Mouse (Mus musculus) intestine, embryonic 15.5 days (tissue): ENCODE measurements around the gene Clba1. TPM values are rescaled to one million over a fixed set of nuclear protein-coding genes. Genes with fewer than 3 reads are reported as not detected.
A peak's percentile ranks its signal among the peaks of the same experiment; 100 is the strongest.
"Not testable (repeated sequence)": the region's sequence is repeated elsewhere in the genome, so short reads cannot be mapped to it uniquely, and the experiment has no call there.

Source experiments
- ATAC-seq: fragments of 200-750 bp; cut with Nextera tagmentation; 2 replicates; pipeline ENCODE4 v1.8.0; 2017; ENCODE audit warnings: moderate TSS enrichment, moderate library complexity
- H3K27ac ChIP-seq: fragments of 300-500 bp; sonication (generic); 2 replicates; pipeline ENCODE4 v1.5.1; 2015; ENCODE audit warnings: mild to moderate bottlenecking, inconsistent platforms
- H3K27me3 ChIP-seq: fragments of 300-500 bp; sonication (generic); replicated peaks from 2 replicates; pipeline ENCODE4 v1.6.1; 2015; ENCODE audit warnings: inconsistent platforms
- H3K36me3 ChIP-seq: fragments of 300-500 bp; sonication (generic); 2 replicates; pipeline ENCODE4 v1.6.1; 2015; ENCODE audit warnings: inconsistent platforms
- H3K4me1 ChIP-seq: fragments of 300-500 bp; sonication (generic); replicated peaks from 2 replicates; pipeline ENCODE4 v1.6.1; 2015; ENCODE audit warnings: inconsistent platforms
- H3K4me2 ChIP-seq: fragments of 300-500 bp; sonication (generic); replicated peaks from 2 replicates; pipeline ENCODE4 v1.6.1; 2015; ENCODE audit warnings: mild to moderate bottlenecking, inconsistent platforms
- H3K4me3 ChIP-seq: fragments of 300-500 bp; sonication (generic); replicated peaks from 2 replicates; pipeline ENCODE4 v1.5.1; 2015; ENCODE audit warnings: inconsistent platforms
- H3K9ac ChIP-seq: fragments of 300-500 bp; sonication (generic); 2 replicates; pipeline ENCODE4 v1.6.1; 2015; ENCODE audit warnings: inconsistent platforms
- H3K9me3 ChIP-seq: fragments of 300-500 bp; sonication (generic); 2 replicates; pipeline ENCODE4 v1.6.1; 2016; ENCODE audit warnings: inconsistent platforms
- WGBS: fragments of 180-500 bp; shearing (Covaris S2); methylation state at CpG from one replicate; pipeline ENCODE4 v1.1.7; 2015; 5-methylcytosine and 5-hydroxymethylcytosine counted together
- polyA plus RNA-seq: library from polyadenylated mRNA; unstranded; fragments of >200 nt; fragmentation: Nextera tagmentation; extraction: Ambion mirVana; gene quantifications from 2 replicates; pipeline ENCODE4 v1.2.1, GENCODE M21; 2015

Clba1 gene
- polyA plus RNA-seq, 1 experiment from 2014 or later = 4.6 TPM

DNA sequence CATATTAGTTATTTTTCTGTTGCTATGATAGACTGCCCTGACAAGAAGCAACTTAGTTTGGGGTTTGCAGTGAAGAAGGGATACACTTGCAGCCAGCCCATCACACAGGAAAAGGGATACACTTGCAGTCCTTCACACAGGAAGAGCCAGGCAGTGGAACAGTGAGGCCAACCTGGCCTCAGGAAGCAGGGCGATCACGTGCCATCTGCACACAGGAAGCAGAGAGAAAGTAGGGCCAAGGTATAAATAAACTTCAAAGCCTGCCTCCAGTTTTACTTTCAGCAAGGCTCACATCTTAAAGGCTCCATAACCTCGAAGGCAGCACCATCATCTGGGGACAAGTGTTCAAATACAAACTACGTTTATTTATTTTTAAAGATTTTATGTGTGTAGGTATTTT lies 14.5 kb downstream of the Clba1 start:
- Histone ChIP-seq H3K36me3 (peaks cover 39% of the 10 kb centered on the region), H3K4me3 (no peak overlapping the region), H3K9me3 (no peaks in the 10 kb centered on the region), H3K27me3 (no peaks in the 10 kb centered on the region), H3K4me1 (peaks cover 57% of the 10 kb centered on the region), H3K27ac (peak overlapping the region; percentile 15; the same call in 1 of the 2 replicates), H3K9ac (no peak overlapping the region), H3K4me2 (no peak overlapping the region)
- no peak for ATAC-seq
- WGBS = 63% methylated on average over 4 of the region's 4 CpGs

DNA sequence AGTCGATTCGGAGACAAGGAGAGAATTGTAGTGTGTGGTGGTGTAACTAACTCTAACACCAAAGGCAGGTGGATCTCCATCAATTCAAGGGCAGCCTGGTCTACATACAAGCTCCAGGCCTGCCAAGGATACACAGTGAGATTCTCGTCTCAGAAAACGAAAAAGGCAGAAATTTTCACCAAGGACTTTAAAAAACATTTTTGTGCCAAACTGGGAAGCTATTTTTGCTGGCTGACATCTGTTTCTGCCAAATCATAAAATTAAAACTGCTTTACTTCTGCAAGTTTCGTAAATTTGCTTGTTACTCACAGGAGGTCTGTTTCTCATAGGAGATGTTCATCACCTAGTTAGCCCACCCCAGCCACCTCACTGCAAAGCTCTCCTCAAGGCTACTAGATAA lies 17.2 kb downstream of the Clba1 start:
- no peak overlapping the region for H3K9ac ChIP-seq
- no peak for ATAC-seq

DNA sequence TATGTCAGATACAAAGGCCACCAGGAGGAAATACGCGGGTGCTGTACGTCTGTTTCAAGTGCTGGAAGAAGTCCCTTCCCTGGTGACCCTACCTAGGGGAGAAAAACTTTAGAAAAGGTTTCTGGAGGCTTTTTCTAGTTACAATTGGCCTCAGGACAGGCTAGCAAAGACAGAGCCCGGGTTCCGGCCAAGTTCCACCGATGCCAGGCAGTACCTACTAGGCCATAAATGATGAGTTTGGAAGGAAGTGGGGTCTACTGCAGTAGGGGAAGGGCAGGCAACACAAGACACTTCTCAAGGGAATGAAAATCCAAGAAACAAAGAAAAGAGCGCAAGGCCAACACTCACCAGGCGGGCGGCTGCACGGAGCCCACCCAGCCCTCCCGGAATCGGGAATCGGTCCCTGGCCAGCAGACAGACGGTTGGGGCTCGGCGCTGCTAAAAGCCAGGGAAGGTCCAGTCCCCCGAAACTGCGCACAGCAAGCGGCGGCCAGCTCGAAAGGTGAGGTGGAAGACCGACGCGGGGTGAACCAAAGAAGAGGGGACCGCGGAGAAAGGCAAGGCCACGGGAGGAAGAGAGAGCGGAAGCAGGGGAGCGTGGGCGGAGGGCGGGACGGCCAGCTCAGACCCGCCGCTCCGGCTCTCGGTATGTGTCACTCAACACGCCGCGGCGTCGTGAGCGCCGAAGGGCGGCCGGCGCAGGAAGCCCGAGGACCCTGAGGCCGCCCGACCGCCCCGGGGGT lies 19.9 kb downstream of the Clba1 start:
- peaks cover 8% of the 10 kb centered on the region for H3K36me3 ChIP-seq
- no peaks in the 10 kb centered on the region for H3K27me3 ChIP-seq
- H3K9me3 ChIP-seq = no peaks in the 10 kb centered on the region
- H3K4me1 ChIP-seq = peaks cover 39% of the 10 kb centered on the region
- WGBS = under 1% methylated on average over 51 of the region's 51 CpGs
- H3K4me3 ChIP-seq = peak overlapping the region; percentile 84
- H3K4me2 ChIP-seq = peak overlapping the region; percentile 72
- peak; percentile 88 for ATAC-seq
- peak overlapping the region; percentile 95 for H3K9ac ChIP-seq
- peak overlapping the region; percentile 93 for H3K27ac ChIP-seq

More for the DNA sequence above, 17.2 kb downstream of the Clba1 start:
- no peaks in the 10 kb centered on the region for H3K27me3 ChIP-seq
- H3K4me3 ChIP-seq = no peak overlapping the region
- H3K4me2 ChIP-seq = no peak overlapping the region
- 88% methylated on average over 5 of the region's 5 CpGs for WGBS
- H3K36me3 ChIP-seq = peaks cover 18% of the 10 kb centered on the region
- H3K9me3 ChIP-seq = no peaks in the 10 kb centered on the region
- H3K27ac ChIP-seq = no peak overlapping the region
- peaks cover 55% of the 10 kb centered on the region for H3K4me1 ChIP-seq

DNA sequence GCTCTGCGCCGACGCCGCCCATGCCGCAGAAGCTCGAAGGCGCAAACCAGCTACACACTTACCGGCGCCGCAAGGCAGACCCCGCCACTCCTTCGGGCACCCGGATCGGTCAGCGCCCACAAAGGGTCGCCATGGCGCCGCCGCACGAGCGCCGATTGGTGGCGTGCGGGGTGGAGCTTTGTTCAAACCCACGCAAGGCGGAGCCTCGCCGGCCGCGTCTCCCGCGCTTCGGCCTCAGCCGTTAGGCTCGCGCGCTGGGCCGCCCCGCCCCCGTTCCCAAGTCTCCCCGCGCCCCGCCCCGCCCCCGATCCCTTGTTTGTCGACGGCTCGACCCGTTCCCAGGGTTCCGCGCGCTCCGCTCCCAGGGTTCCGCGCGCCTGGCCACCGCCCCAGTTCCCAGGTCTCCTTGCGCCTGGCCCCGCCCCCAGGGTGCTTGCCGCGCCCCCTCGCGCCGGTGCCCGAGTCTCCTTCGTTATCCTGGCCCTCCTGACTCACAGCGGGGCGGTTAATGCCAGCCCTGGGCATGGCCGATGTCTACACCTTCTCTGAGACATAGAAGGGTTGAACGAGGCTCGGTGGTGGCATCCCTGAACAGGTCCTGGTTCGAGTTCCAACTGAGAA lies 20.6 kb downstream of the Clba1 start, which contains the start of gene Cdca4:
Cdca4 (minus strand) TSS at position 180 of the 621 bp plus-strand sequence.
- Histone ChIP-seq H3K9ac (peak within 1 kb of the TSS; percentile 95), H3K27me3 (no peaks in the 10 kb centered on the region), H3K4me3 (peak within 1 kb of the TSS; percentile 84), H3K4me1 (peaks cover 33% of the 10 kb centered on the region), H3K4me2 (peak within 1 kb of the TSS; percentile 72), H3K27ac (peak within 1 kb of the TSS; percentile 93), H3K36me3 (peaks cover 8% of the 10 kb centered on the region), H3K9me3 (no peaks in the 10 kb centered on the region)
- peak; percentile 98 for ATAC-seq
- WGBS = under 1% methylated on average over 65 of the region's 72 CpGs

DNA sequence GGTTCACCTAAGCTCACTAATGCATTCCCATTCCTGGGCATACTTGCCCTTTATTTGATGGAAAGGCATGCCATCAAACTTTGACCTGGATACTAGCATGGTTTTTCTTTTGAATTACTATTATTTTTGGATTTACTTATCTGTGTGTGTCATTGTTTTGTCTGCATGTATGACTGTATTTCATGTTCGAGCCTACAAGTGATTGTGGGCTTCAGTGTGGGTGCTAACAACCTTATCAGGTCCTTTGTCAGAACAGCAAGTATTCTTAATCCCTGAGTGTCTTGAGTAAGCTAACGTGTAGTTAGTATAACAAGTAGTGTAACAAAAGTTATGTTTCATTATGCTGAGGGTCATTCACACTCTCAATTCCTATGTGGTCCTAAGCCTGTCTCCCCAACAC lies 21.4 kb downstream of the Clba1 start:
- peak overlapping the region; percentile 65 for H3K9ac ChIP-seq
- peaks cover 8% of the 10 kb centered on the region for H3K36me3 ChIP-seq
- 0 out of 2 replicates have a peak, but pooled peaks have one; percentile 3 for ATAC-seq
- WGBS = 29% methylated on average over 2 of the region's 2 CpGs
- peak overlapping the region; percentile 93; the same call in 1 of the 2 replicates for H3K27ac ChIP-seq
- peak overlapping the region; percentile 70 for H3K4me2 ChIP-seq
- peaks cover 25% of the 10 kb centered on the region for H3K4me1 ChIP-seq
- no peaks in the 10 kb centered on the region for H3K9me3 ChIP-seq
- peak overlapping the region; percentile 84 for H3K4me3 ChIP-seq
- H3K27me3 ChIP-seq = no peaks in the 10 kb centered on the region

DNA sequence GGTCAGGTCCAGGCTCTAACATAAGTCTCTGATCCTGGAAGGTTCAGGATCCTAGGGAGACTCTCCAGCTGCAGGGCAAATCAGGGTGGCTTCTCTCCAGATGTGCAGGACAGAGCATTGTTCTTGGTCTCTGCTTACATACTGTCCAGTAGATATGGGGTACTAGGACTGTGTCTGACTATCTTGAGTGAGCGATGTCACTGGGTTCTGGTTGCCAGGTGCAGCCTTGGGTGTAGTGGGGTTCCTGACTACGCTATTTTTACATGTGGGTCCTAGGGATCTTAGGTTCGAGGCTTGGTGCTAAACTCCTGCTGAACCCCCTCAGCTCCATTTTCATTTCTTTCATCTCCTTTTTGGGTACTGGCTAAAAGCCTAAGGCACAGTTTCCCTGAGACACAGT lies 21.8 kb downstream of the Clba1 start:
- Histone ChIP-seq H3K9ac (peak overlapping the region; percentile 65), H3K36me3 (peaks cover 8% of the 10 kb centered on the region), H3K4me3 (peak overlapping the region; percentile 84), H3K4me2 (peak overlapping the region; percentile 70), H3K9me3 (no peaks in the 10 kb centered on the region), H3K27me3 (no peaks in the 10 kb centered on the region), H3K27ac (no peak overlapping the region), H3K4me1 (peaks cover 24% of the 10 kb centered on the region)
- ATAC-seq = no peak
- 83% methylated on average over 3 of the region's 3 CpGs for WGBS

DNA sequence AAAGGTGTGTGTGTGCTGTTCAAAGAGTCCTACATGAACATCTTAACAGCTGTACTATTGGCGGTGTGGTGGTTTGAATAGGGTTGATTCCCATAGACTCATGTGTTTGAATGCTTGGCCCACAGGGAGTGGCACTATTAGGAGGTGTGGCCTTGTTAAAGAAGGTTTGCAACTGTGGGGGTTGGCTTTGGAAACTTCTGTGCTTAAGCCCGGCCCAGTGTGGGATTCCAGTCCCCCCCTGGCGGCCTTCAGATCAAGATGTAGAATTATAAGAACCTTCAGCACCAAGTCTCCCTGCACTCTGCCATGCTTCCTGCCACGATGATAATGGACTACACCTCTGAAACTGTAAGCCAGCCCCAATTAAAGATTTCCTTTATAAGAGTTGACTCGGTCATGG lies 23.7 kb downstream of the Clba1 start:
- no peak for ATAC-seq
- WGBS = 94% methylated on average over 5 of the region's 5 CpGs
- H3K36me3 ChIP-seq = peaks cover 5% of the 10 kb centered on the region
- H3K4me3 ChIP-seq = no peak overlapping the region
- H3K27me3 ChIP-seq = no peaks in the 10 kb centered on the region
- H3K9ac ChIP-seq = no peak overlapping the region
- H3K9me3 ChIP-seq = no peaks in the 10 kb centered on the region
- no peak overlapping the region for H3K4me2 ChIP-seq
- H3K4me1 ChIP-seq = peaks cover 12% of the 10 kb centered on the region
- H3K27ac ChIP-seq = no peak overlapping the region

DNA sequence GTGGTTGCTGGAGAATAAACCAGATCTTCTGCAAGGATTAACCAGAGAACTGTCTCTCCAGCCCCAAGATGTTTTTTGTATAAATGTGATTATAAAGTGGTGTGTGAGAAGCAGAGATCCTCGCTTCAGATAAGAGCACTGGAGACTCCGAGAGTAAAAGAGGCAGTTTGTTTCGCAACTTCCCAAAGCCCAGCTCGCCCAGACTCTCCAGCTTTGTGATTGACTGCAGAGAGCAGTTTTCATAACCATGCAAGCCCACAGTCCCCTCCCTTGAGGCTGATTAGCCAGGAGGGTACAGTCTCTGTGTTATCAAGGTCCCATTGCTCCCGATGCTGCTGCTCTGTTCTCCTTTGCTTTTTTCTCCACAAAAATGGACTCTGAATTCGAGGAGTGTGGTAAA lies 24.8 kb downstream of the Clba1 start:
- no peaks in the 10 kb centered on the region for H3K36me3 ChIP-seq
- no peaks in the 10 kb centered on the region for H3K27me3 ChIP-seq
- no peak overlapping the region for H3K27ac ChIP-seq
- ATAC-seq = no peak
- H3K9ac ChIP-seq = no peak overlapping the region; the same call in 1 of the 2 replicates
- H3K4me3 ChIP-seq = no peak overlapping the region
- no peak overlapping the region for H3K4me2 ChIP-seq
- no peaks in the 10 kb centered on the region for H3K9me3 ChIP-seq
- H3K4me1 ChIP-seq = peaks cover 5% of the 10 kb centered on the region; the same call in 1 of the 2 replicates
- WGBS = 70% methylated on average over 6 of the region's 6 CpGs

DNA sequence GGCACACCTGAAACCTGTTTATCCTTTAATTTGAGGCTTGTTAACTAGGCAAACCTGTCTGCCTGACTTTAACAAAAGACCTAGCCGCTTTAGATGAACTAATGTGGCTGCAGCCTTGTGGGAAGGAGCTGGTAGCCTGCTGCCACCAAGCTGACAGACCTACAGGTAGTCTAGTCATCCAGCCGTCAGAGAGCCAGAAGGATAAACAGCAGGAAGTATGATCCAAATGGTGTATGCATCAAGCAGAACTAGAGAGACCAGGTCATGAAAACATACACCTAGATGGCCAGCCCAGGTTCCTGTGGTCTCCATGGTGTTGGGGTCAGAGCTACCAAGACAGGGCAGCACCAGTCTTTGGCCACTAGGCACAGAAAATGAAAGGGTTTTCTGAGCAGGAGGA lies 26.3 kb downstream of the Clba1 start:
- Histone ChIP-seq H3K4me1 (peaks cover 5% of the 10 kb centered on the region; the same call in 1 of the 2 replicates), H3K27me3 (no peaks in the 10 kb centered on the region), H3K9ac (no peak overlapping the region), H3K36me3 (no peaks in the 10 kb centered on the region), H3K4me3 (no peak overlapping the region), H3K27ac (no peak overlapping the region), H3K4me2 (no peak overlapping the region), H3K9me3 (no peaks in the 10 kb centered on the region)
- 69% methylated on average over 2 of the region's 2 CpGs for WGBS
- no peak for ATAC-seq

DNA sequence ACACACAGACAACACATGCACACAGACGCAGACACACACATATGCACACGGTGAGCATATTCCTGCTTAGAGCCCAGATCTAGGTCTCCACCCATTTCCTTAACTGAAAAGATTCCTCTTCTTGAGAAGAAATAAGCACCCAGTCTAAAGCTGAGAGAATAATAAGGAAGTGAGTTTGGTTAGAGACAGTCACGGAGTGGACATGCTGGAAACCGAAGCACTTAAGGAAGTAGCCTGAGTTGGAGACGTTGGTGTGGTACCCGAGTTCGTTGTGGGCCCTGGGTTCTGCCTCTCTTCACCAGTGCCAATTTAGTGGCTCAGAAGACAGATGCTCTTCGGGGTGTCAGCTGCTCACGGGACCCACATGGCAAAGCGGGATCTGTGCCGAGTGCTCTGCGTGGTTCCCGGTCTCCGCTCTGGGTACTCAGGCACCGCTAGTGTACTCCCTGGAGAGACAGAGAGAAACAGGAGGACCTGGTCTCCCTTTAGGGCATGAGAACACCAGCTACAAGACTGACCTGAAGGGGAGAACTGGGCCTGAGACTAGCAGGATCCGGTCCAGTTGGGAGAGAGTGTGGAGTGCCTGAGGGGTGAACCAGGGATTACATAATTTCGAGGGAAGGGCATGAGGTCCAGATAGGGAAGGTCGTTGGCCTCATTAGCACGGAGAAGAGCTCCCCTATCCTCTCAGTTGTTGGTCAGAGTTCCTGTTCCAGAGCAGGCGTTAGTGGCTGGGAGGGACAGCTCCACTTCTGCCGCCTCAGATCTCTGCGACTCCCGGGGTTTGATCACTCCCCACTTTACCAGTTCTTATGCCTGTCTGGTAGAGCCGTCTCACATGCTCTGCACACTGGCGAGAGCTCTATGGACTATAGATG lies 31.7 kb downstream of the Clba1 start:
- Histone ChIP-seq H3K9me3 (no peaks in the 10 kb centered on the region), H3K4me3 (no peak overlapping the region), H3K9ac (no peak overlapping the region), H3K27ac (no peak overlapping the region), H3K4me2 (no peak overlapping the region), H3K4me1 (no peaks in the 10 kb centered on the region), H3K27me3 (no peaks in the 10 kb centered on the region), H3K36me3 (no peaks in the 10 kb centered on the region)
- ATAC-seq = no peak
- WGBS = 78% methylated on average over 25 of the region's 25 CpGs

DNA sequence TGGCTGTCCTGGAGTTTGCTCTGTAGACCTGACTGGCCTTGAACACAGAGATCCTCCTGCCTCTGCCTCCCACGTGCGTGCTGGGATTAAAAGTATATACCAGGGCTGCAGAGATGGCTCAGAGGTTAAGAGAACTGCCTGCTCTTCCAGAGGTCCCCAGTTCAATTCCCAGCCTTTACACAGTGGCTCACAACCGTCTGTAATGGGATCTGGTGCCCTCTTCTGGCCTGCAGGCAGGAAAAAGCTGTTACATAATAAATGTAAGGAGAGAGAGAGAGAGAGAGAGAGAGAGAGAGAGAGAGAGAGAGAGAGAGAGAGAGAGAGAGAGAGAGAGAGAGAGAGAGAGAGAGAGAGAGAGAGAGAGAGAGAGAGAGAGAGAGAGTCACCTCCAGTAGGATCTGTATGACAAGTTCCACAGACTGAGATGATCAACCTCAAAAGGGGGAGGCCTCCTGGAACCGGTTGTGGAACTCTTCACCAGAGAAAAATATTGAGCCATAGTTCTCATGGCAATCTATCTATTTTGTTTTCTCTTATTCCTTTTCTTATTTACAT lies 32.7 kb downstream of the Clba1 start:
- H3K4me2 ChIP-seq, H3K4me1 ChIP-seq, H3K9ac ChIP-seq, H3K36me3 ChIP-seq, ATAC-seq, H3K4me3 ChIP-seq, H3K27ac ChIP-seq, H3K27me3 ChIP-seq, H3K9me3 ChIP-seq: not testable (repeated sequence)
- WGBS = 72% methylated on average over 4 of the region's 4 CpGs

DNA sequence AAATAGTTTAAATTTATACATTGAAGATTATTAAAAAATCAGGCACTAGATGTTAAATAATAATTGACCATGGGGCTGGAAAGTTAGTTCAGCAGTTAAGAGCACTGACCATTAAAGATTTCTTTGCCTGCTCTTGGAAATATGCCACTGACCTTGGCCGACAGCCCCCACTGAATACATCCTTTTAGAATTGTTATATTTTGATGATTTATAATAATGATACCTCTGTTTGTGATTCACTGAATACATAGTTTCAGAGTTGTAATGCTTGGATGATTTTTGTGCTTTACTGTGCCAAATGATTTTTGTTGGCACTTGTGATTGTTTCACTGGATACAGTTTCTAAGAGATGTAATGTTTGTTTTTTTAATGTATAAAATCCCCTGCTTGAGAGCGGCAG lies 33.4 kb downstream of the Clba1 start:
- not testable (repeated sequence) for H3K27ac ChIP-seq, H3K36me3 ChIP-seq, H3K4me3 ChIP-seq, H3K9ac ChIP-seq, H3K4me2 ChIP-seq, H3K9me3 ChIP-seq, H3K4me1 ChIP-seq, ATAC-seq, H3K27me3 ChIP-seq
- WGBS = 63% methylated on average over 2 of the region's 2 CpGs
